Mouse (Mus musculus) thymus, adult 2 months (tissue): ENCODE measurements around the gene Fam222b.

Experiments used
- CTCF ChIP-seq: fragments of 200-500 bp; IDR thresholded peaks from 2 replicates; pipeline ENCODE4 v1.5.1; 2012; ENCODE audit warnings: mild to moderate bottlenecking, control low read depth, low read length, moderate library complexity, borderline replicate concordance; ENCODE audit not compliant: control insufficient read depth, poor library complexity, insufficient read depth; ENCODE audit errors: extremely low read depth
- POLR2A ChIP-seq: fragments of 200-500 bp; IDR thresholded peaks from 2 replicates; pipeline ENCODE4 v1.6.1; 2012; ENCODE audit warnings: mild to moderate bottlenecking, low read length, control low read depth, moderate library complexity; ENCODE audit not compliant: control insufficient read depth, poor library complexity, insufficient read depth; ENCODE audit errors: extremely low read depth

DNA sequence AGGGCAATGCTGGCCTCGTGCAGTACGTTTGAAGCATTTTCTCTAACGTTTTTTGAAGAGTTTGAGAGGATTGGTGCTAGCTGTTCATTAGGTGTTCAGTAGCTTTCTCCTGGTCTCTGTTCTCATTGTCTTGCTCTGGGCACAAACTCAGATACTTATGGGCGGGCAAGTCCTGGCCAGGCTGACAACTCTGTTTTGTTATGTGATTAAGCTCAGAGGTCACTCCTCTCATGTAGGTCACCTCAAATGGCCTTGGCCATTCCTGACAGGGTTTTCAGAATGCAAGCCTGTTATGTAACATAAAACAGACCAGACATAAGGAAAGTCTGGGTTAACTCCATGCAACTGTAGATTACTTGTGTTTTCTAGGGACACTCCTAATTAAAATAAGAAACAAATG is 43.1 kb downstream of the Fam222b start:
- TF ChIP-seq POLR2A = no peak
- TF ChIP-seq CTCF = no peak
